Mouse (Mus musculus) large intestine, adult 2 months (tissue): ENCODE data around the gene Ap1b1. TPM values are rescaled to one million over a fixed set of nuclear protein-coding genes. Genes with fewer than 3 reads are reported as not detected.

Experiments
- DNase-seq: peaks from one replicate; pipeline ENCODE4 v3.0.0-alpha.2; 2012; ENCODE audit warnings: low read depth, low spot score
- WGBS: fragments of 180-500 bp; shearing (Covaris S2); methylation state at CpG from one replicate; pipeline ENCODE4 v1.1.7; 2018; 5-methylcytosine and 5-hydroxymethylcytosine counted together
- polyA plus RNA-seq: library from polyadenylated mRNA; depleted of rRNA; stranded (reverse); fragments of >200 nt; gene quantifications from 2 replicates; pipeline ENCODE4 v1.2.3, GENCODE M21; 2012; rRNA removed

The Ap1b1 gene
- 76.6 and 116 TPM in 2 replicates for polyA plus RNA-seq

DNA sequence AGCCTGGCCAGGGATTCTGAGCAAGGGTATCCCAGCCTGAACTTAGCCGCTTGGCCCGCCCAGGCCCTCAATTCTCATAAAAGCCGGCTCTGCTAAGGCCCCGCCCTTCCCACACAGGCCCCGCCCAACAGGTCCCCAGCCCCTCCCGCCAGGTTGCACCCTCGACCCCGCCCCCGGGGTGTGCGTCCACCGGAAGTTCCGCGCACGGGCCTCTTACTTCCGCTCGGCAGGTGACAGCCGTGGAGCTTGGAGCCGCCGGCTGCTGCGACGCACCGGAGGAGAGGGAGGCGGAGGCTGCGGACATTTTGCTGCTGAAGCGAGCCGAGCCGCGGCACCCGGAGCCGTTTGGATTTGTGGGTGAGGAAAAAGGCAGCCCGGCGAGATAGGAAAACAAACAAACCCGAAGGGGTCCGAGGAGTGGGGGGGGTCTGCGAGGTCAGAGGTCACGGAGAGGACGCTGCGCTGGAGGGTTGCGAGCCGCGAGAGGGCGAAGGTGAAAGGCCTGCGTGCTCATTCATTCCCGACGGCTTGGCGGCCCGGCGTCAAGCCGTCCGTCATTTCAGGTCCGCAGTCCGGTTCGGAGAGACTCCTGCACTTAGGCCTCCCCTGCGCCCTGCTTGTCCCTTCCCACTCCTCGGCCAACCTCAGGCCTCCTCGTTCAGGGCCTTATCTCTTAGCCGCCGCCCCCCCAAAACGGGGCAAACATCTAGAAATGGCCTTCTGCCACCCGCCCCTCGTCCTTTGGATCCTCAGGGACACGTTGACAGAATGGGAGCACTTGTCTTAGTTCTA, at the start of gene Ap1b1:
Gene Ap1b1 (plus strand): TSS at position 130 of the 792 bp plus-strand sequence.
- under 1% methylated on average over 62 of the region's 62 CpGs for WGBS
- peak; percentile 73 for DNase-seq

DNA sequence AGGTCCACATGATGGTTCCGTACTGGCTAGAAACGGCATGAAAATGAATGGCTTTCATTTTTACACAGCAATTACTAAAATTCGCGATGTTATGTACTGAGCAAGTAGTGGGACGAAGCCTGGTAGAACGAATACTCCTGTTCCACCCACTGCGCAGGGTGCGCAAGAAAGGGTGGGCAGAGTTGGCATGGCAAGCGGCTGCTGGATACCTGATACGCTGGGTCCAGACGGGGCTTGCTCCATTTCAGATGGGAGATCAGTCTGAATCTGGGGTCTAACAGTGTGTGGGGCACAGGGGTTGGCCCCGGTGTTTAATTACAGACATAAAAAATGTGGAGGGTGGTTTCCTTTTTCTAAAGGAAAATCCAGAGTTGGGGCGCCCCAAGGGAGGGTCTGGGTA, 40.1 kb upstream of the Ap1b1 start:
- WGBS: 48% methylated on average over 13 of the region's 13 CpGs
- DNase-seq: no peak

DNA sequence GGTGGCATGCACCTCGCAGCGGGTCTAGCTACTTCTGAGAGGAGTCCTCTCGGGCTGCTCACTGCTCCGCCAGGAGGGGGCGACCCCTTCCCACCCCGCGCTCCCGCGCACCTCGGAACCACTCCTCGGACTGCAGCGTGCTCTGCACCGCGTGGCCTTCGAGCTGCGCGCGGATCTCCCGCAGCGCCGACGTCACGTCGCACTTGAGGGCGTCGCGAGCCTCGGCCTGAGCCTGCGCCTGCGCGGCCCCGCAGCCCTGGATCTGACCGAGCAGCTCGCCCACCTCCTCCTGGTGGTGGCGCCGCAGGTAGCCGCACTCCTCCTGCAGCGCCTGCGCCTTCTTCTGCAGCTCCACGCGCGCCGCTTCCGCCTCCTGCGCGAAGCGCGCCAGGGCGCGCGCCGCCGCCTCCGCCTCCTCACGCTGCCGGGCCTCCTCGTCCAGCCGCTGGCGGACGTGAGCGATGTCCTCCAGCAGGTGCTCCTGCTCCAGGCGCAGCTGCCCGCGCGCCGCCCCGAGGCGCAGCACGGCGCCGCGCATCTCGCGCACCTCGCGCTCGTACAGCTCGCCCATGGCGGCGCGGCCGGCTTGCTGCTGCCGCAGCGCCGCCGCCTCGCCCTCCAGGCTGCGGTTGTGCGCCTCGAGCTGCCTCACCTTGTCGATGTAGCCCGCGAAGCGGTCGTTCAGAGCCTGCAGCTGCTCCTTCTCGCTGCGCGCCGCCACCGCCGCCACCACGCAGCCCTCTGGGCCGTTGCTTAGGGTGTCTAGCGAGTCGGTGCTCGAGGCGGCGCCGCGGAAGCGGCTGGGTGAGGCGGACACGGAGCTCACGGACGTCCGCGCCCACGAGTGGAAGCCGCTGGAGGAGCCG, 39.4 kb upstream of the Ap1b1 start:
- WGBS: under 1% methylated on average over 120 of the region's 120 CpGs
- peak; percentile 11 for DNase-seq

DNA sequence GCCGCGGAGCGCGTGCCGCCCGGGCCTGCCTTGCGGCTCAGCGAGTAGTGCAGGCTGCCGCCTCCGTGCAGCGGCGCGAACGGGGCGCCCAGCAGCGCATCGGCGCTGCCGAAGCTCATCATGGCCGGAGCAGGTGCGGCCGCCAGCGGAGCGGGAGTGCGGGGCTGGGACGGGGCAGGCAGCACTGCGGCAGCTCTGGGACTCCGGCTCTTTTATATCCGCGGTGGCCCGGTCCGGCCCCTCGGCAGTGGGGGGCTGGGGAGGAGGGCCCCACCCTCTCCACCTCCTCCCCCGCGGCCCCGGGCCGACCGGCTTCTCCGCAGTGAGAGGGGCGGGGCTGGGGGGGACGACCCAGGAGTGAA, 38.8 kb upstream of the Ap1b1 start, which contains the start of gene Nefh:
Gene Nefh (minus strand): TSS at position 252 of the 362 bp plus-strand sequence.
- DNase-seq: no peak
- WGBS: under 1% methylated on average over 40 of the region's 41 CpGs

DNA sequence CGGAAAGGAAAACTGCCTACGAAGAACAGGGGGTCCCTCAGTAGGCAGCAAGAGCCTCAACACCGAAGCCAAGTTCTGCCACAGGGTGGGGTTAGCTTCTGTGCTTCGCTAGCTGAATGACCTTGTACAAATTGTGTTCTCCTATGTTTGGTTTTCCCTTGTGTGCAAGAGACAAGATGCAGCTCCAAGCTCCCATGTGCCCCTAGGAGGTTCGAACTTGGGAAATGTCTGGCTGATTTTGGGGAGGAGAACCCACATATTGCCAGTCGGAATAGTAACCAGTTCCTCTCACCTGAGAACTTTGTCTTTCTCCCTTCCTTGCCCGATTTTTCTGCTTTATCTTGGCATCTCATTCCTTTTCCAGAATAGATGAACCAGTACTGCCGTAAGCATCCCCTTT, 37.8 kb upstream of the Ap1b1 start:
- no peak for DNase-seq
- 47% methylated on average over 8 of the region's 8 CpGs for WGBS

DNA sequence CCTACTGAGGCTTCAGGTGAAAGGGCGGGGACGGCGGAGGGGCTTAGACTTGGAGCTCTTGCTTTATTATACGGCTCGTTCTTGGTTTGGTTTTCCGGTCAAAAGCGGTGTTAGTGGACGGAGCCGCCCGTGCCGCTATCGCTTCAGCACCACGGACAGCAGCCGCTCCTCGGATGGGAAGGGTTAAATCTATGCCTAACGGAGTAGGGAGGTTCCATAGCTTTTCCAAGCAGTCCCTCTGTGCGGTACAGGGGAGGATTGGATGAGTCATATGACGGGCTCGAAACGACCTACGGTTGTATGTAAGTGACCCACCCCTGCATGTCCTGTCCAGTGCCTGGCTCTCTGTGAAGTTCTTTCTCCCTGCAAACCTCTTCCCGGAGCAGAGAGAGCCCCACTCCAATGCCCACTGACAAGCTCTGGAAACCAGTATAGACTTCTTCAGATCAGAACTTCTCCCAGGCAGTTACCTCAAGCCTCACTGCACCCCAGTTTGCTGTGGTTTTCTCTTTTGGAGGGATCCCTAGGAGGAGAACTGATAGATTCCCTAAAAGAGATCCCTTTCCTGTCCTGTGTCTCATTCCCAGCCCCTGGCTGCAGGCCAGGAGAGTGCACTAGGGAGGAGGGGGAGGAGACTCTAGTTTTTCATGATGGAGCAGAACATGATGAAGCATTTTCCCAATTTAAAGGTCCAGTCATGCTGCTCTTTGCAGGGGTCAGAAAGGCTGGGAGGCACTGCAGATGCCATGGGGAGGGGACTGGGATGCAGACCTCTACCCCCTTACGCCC, 37.2 kb upstream of the Ap1b1 start:
- WGBS: 9% methylated on average over 23 of the region's 23 CpGs
- no peak for DNase-seq

DNA sequence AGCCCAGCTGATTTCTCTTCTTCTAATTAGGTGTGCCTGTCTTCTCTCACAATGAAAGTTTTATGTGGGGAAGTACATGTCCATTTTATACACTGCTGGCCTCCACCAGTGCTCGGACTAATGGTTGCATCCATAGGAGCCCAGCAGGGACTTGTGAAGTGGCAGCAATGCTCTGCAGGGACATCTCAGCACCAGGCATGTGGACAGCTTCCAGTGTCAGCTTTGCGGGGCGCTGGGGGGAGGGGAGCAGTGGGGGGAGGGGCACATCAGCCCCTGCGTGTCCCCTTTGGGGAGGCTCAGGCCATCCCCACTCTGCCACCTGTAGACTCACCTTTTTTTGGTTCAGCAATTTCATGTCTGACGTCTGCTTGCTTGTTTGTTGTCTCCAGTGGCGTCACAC, 33.2 kb upstream of the Ap1b1 start:
- no peak for DNase-seq
- 8% methylated on average over 6 of the region's 6 CpGs for WGBS

DNA sequence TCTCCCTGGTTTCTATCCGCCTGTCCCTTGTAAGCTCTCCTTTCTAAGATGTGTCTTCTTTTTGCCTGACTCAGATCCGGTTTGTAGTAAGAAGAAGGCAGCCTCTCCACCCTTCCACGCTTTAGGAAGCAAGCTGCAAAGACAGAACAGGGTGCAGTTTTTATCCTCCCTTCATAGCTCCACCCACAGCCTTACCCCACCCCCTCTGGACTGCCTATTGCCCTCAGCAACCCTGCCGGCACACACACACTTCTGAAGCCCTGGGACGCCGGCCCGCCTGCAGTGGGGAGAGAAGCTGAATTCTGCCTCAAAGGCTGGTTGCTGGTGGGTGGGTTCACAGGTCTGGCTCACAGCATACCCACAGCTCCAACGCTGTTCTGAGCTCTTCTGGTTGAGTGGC, 32.7 kb upstream of the Ap1b1 start:
- DNase-seq: no peak
- WGBS: 5% methylated on average over 8 of the region's 8 CpGs

DNA sequence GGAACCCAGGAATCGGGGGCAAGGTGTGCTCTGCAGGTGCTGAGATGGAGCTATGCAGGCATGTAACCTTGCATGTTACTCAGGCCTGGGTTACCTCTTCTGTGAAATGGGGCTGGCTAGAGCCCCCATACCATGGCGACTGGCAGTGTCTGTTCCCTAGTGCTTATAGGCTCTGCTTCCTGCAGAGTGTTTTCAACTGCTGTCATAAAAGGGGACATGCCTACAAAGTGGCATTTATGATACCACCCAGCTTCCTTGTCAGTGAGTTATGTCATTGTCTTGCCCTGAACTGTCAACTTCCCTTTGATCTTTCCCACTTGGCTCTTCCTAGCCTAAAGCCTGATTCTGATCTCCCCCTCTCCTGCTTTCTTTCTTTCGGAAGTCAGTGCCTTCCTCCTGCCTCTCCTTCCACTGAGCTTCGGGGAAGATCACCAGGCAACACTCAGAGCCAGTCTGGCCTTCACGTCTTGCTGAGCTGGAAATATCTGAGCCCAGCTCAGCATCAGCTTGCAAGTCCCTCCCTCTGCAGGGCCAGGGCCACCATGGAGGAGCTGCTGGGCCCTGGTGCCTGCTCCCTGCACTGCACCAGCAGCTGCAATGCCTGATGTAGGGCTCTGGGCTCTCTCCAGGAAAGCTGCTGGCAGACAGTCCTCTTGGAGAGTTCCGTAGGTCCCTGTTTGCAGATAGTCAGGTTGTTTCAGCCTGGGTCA, 23.4 kb upstream of the Ap1b1 start:
- 27% methylated on average over 6 of the region's 6 CpGs for WGBS
- DNase-seq: no peak

DNA sequence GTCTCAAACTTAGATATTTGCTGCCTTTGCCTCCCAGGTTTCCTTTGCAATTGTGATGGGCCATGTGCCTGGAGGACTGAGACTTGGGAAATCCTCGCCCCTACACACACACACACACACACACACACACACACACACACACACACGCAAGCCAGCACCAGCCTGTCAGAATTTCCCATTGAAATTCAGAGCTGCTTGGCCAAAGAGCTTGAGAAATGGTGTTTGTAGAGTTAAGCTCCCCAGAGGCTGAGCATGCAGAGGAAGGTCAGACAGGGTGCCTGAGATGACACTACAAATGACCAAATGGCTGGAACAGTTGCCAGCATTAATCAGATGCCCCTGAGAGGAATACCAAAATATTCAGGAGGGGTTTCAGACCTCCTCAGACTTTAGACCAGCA, 20.3 kb upstream of the Ap1b1 start:
- WGBS: 80% methylated on average over 2 of the region's 2 CpGs

DNA sequence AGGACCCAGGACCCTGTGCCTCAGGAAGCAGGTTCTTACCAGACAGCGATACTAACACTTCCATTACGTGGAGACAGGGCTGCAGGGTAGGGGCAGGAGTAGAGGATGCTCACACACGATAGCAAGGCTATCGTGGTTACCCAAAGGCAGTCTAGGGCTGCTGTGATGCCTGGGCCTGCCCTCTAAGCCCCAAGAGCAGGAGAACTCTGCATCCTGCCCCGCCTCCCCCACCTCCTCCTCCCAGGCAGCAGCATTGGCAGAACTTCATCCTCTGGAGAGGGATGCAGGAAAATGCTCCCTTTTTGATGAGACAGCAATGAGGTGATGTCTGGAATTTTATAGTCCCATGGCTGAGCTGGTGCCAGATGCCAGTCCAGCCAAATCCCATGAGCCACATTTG, 19.7 kb upstream of the Ap1b1 start:
- 75% methylated on average over 5 of the region's 5 CpGs for WGBS
- DNase-seq: no peak

More for the DNA sequence above, 20.3 kb upstream of the Ap1b1 start:
- no peak for DNase-seq

DNA sequence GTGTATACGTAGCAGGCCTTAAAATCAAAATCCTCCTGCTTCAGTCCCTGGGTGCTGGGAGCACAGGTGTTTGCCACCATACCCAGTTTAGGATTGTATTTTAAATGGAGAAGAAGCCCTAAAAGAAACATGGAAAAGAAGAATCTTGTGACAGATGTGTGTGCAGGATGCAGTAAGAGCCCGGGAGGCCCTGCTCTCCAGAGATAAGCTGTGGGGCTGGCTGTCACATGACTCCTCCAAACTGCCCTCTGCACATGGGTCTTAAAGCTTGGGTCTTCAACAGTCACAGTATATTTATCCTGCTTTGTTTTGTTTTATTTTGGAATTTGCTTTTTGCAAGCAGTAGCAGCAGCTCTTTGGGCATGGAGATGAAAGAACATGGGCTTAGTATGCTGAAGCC, 19.1 kb upstream of the Ap1b1 start:
- DNase-seq: no peak
- WGBS: 56% methylated on average over 2 of the region's 2 CpGs

DNA sequence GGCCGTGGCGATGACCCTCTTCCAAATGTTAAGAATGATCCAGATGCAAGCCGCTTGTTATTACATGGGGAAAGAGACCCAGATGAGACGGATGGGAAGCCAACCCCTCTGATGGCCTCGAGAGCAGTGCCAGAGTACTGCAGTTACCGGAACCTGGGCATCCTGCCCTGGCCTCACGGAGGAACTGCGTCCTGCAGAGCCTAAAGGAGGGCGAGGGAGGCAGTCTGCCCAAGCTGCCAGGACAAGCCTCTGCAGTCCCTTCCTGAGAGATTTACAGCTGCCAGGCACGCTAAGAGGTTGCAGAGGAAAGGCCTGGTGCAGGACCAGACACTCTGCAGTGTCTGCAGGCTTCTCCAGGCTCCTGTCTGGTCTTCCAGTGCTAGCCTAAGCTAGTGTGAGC, 18.2 kb upstream of the Ap1b1 start:
- WGBS: 55% methylated on average over 10 of the region's 10 CpGs
- DNase-seq: no peak

DNA sequence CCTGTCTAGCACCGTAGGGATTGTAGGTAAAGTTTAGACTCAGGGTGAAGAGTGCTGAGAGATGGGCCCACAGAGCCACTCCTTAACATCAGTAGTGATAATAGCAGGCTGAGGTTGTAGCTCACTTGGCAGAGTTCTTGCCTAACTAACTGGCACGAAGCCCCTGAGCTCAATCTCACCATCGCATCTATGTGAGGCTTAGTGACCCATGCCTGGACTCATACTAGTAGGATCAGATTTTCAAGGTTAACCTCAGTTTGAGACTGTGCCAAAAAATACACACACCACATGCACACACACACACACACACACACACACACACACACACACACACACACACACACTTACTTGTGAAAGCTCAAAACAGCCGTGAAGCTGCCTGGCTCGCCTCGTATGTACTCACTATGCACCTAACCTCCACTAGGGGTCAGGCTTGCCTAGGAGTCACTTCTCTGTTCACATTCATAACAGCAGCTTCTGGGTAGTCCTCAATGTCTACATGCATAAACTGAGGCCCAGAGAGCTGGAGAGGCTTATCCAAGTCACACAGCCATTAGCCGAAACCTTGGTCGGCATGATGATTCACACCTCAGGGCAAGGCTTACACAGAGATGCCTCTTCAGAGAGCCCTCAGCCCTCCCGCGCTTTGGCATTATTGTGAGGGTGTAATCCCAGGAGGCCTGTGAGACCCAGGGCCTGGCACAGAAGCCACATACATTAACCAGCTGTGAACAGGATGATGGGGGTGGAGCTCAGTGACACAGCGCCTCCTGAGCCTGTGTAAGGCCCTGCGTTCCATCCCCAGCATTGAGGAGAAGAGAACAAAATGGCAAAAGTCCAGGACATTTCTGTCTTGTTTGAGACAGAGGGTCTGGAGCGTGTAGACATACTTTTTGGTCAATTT, 13.4 kb upstream of the Ap1b1 start:
- WGBS: 56% methylated on average over 13 of the region's 13 CpGs
- DNase-seq: no peak

DNA sequence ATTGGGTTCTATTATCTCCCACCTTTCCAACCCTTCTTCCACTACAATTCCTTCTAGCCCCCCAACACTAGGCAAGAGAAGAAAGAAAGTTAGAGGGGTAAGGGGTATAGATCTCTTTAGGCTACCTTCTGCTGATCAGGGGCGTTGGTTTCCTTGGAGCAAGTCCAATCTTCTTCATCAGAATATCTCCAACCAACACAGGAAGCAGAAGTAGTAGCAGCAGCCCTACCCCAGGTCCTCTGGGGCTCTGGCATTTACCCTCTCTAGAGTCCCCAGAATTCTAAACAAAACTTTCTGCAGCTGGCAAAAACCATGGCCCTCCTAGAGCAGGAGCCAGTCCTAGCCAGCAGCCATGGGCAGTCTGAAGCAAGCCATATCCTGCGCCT, 12.8 kb upstream of the Ap1b1 start:
- WGBS: 72% methylated on average over 2 of the region's 2 CpGs
- no peak for DNase-seq

DNA sequence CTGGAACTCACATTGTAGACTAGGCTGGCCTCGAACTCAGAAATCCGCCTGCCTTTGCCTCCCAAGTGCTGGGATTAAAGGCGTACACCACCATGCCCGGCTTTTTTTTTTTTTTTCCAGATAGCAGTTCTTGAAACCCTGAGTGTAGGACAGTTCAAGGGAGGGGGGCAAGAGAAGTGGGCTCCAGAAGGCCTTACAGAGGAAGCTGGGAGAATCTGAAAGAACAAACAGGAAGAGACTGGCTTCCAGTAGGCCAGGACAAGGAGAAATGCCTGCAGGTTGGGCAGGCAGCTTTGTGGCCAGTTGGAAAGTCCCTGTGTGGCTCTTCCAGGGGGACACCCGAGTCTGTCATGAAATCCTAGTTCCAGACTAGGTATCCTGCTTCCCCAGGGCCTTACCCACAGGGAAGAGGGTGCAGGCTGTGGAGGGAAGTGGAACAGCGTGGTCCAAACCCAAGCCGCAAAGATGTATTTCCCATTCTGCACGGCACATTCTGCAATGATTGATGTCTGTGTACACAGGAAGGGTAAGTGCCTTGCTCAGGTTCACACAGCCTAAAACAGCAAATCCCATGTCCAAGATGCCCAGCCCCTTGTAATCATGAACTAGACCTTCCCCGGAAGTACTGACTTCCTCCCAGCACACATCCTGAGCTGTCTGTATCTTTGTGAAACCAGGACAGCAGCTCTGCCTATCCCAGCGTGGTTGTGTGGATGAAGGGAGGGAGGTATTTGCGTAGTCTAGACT, 12.1 kb upstream of the Ap1b1 start:
- 67% methylated on average over 11 of the region's 11 CpGs for WGBS
- DNase-seq: no peak

DNA sequence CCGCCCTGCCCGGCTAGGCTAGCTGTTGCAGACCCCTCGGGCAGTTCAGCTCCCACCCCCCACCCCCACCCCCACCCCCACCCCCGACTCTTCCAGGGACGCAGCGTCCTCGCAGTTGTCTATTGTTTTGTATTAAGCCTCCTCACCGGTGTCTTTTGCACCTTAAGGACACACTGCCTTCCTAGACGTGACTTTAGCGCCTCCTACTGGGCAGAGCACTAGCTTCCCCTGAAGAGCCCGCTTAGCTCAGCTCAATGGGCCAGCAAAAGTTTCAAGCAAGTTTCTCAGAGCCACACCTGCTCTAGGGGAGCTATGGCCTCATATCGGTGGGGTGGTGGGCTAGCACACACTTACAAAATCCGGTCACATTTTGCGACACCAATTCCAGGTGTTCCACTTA, 11.0 kb upstream of the Ap1b1 start:
- no peak for DNase-seq
- 7% methylated on average over 13 of the region's 14 CpGs for WGBS

DNA sequence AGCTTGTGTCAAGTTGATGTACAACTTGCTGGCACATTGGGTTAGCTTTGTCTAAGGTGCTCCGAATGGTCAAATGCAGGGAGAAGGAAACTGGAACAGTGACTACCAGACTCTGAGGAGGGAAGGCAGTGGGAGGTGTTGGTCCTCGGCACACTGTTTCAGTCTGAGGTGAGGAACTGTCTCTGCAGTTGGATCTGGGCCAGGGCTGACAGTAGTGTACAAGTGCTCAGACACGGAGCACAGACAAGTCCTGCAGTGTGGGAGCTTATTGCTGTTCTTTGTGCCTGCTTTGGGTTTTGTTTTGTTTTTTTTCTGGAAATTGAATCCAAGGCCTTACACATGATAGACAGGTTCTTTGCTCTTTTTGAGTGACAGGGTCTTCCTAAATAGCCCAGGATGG, 3.6 kb upstream of the Ap1b1 start:
- no peak for DNase-seq
- 70% methylated on average over 3 of the region's 3 CpGs for WGBS
